Mouse (Mus musculus): ENCODE data around the gene Cacng2.

Gene Cacng2

DNA sequence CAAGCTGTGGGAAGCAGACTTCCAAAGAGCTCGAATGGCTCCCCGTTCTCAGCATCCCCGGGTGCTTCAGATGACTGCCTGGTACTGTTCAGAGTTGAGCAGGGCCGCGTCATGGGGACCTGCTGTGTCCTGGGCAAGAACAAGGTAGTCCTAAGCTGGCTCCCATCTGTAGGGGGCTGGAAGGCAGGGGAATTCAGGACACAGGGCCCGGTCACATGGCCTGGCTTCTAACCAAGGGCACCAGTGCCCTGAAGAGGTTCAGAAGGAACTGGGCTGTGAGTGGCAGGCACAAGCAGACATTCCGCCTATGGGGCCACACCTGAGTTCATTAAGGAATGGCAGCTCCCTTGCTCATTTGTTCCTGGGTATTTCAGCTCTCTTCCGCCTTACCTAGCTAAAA, 37.7 kb downstream of the Cacng2 start:
- no peak for DNase-seq (ENCODE audit: low read depth, low spot score)

DNA sequence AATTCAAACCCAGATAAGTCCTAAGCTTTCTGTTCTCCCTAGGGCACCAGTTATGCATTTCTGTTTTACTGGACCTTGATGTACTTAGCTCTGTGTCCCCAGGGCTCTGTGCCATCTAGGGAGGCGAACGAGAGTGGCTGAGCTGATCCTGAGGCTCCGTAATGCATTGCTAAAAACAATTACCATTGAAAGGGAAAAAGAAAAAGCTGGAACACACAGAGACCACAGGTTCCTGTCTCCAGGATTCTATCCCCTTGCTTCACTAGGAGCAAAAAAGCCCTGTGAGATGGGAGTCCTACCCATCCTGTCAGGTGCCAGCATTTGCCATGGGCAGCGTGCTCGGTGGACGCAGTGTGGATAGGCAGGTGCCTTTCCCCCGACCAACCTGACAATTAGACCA, 38.4 kb downstream of the Cacng2 start:
- DNase-seq (ENCODE audit: low read depth, low spot score) = no peak

DNA sequence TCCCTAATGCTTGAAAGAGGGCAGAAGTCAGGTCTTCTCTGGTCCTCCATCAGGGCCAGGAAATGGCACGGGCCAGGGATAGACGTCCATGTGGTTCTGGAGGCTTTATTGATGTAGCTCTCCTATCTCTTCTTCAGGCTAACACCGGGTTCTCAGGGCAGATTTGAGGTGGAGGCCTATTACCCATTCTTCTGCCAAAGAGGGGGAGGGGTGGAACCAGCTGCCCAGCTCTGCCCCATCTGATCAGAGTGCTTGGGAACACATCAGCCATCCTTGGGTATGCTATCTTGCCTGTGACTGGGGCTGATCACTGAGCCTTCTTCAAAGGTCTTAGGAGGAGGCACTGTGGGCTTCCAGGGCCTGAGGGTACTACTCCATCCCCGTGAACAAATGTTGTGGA, 39.5 kb downstream of the Cacng2 start:
- no peak for DNase-seq (ENCODE audit: low read depth, low spot score)

DNA sequence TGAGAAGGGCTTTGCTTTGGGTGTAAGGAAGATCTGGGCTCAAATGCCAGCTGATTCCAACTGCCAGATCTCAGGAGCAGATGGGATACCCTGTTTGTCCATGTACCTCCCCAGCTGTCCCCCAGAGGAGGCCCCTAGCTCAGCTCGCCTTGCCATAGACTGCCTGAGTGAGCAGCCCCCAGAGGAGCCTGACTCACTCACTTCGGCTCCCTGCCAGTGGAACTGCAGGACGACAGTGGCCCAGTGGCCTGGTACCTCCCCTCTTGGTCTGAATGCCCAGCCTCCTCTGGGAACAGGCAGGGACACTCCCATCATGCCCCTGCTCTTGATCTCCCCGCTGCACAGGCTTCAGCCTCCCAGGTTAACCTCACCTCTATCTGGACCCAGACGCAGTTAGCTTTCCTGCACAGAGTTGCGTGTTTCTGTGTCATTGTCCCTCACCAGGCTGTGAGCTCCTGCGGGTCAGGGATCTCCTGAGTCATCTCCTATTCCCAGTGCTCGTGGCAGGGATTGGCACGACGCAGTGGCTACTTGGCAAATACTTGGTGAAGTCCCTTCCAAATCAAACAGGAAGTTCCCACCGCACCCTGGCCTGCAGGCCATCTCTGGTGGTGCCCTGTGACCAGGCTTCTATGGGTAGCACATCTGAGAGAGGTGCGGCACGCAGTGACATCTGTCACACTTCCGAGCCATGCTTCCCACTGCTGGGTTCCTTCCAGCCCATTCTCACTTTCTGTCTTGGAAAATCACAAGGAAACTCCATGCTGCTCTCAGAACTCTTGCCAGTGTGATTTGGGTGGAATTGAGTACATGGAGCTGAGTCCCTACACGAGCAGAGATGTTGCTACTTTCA, 40.8 kb downstream of the Cacng2 start:
- no peak for DNase-seq (ENCODE audit: low read depth, low spot score)

DNA sequence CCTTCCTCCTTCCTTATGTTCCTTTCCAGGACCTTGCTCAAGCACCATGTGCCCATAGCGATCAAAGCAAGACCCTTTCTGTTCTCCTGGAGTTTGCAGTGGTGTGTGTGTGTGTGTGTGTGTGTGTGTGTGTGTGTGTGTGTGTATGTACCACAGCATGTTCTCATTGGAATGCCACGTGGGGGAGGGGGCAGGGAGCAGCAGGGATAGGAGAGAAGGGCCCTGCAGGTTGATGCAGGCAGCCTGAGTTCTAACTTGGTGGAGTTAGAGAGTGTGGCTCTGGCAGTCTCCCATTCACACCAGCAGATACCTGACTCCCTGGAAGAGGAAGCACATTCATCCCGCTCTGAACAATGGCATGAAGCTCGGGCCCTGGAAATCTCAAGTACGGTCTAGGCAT, 41.6 kb downstream of the Cacng2 start:
- DNase-seq (ENCODE audit: low read depth, low spot score) = no peak

DNA sequence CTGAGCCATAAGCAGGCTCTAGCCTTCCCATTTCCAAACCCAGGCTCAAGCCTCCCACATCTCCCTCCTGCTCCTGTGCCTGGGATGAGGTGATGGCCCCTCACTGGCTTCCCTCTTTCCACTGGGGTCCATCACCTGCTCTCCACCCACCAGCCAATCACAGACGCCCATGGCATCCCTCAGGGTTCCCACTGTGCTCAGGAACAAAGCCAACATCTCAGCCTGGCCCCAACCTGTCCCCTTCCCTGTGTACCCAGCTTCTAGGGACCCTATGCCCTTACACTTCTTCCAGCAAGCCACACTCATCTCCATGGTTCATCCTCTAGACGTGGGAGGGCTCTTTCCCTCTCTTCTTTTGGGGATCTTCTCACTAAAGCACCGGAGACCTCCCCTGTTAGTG, 43.9 kb downstream of the Cacng2 start:
- DNase-seq (ENCODE audit: low read depth, low spot score) = no peak

DNA sequence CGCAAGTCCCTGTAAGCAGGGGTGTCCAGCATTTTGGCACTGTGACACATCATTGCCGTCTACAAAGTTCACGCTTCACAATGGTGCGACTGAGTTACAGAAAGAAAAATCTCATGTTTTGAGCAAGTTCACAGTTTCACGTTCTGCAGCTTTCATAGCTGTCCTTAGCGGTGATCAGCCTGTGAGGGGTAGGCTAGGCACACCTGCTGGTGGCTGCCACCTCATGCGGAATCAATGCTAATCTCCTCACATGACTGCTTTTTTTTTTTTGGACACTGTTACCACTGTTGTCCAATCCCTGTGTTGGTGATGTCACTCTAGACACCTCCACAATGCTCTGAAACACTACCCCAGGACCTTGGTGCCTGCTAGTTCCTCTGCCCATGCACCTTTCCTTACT, 46.7 kb downstream of the Cacng2 start:
- no peak for DNase-seq (ENCODE audit: low read depth, low spot score)

DNA sequence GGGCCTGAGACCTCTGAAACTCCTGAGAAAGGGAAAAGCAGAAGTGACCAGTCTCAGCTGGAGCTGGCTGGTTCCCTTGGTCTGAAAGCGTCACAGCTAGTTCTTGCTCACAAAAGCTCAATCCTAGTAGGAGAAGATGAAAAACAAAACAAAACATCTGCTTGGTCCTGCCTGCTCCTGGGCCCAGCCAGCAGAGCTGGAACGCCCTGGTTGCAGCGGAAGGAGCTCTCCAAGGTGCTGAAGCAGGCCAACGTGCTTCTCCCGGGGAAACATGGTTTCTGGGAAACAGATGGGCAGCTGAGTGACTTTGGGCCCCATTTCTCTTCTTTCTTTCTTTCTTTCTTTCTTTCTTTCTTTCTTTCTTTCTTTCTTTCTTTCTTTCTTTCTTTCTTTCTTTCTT, 53.4 kb downstream of the Cacng2 start:
- DNase-seq (ENCODE audit: low read depth, low spot score) = no peak

DNA sequence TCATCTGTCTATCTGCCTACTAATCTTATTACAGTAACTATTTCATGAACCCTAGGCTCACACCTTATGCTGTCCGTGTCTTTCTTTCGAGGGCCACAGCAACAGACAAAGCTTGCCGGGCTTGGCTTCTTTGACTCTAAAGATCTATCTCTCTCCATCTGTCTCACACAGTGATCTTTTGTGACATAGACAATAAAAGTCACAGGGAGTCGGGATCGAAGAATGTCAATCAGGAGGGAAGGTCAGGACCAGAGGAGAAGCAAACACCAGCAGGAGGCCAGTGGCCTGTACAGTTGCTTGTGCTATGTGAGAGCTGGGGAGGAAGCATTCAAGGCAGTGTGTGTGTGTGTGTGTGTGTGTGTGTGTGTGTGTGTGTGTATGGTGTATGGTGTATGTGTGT, 54.3 kb downstream of the Cacng2 start:
- DNase-seq (ENCODE audit: low read depth, low spot score) = no peak

DNA sequence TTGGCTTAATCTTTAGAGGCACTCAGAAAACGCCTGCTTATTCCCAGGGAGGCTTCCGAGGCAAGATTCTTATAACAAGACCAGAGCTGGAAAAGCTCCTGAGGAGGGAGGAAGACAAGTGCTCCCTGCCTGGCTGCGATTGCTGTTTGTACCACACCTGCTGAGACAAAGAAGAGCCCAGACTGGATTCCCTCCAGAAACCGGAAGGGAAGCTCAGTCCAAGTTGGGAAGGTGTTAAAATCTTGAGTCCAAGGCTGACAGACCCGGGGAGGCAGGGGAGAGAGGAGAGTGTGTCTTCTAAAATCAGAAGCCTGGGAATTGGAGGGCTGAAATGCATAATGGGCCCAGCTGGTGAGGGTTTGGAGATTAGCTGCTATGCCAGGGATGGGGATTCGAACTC, 55.5 kb downstream of the Cacng2 start:
- DNase-seq (ENCODE audit: low read depth, low spot score) = peak; percentile 28

DNA sequence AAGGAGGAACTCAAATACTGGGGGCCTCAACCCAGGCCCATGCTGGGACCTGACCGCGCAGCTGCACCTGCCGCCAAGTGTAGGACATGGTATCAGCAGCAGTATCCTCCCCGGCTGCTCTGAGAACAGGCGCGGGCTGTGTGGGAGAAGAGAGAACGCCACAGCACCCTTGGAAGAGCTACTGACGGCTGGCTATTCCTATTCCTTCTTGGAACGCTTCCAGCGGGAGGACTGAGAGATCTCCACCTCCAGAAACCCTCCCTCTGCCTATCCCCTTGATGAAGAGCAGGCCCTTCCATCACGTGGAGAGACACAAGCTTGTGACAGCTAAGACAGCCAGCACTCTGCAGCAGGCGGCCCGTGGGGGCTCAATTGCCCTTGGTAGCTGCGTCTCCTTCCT, 57.4 kb downstream of the Cacng2 start:
- DNase-seq (ENCODE audit: low read depth, low spot score) = no peak

DNA sequence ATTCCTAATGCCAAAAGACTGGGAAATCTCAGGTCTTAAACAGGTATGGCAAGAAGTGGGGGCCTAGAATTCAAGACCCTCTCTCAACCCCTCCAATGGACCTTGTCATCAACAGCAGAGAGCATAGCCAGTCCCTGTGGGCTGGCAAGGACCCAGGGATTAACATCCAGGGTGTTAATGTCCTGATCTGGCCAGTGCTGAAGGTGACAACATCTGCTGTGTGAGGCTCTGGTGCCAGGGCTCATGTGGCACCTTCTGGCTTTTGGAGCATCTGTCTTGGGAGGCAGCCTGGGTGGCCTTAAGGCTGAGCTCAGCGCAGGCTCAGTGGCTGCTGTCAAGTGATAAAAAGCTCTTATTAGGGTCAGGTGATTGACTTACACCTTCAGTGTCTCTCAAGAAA, 62.9 kb downstream of the Cacng2 start:
- no peak for DNase-seq (ENCODE audit: low read depth, low spot score)

DNA sequence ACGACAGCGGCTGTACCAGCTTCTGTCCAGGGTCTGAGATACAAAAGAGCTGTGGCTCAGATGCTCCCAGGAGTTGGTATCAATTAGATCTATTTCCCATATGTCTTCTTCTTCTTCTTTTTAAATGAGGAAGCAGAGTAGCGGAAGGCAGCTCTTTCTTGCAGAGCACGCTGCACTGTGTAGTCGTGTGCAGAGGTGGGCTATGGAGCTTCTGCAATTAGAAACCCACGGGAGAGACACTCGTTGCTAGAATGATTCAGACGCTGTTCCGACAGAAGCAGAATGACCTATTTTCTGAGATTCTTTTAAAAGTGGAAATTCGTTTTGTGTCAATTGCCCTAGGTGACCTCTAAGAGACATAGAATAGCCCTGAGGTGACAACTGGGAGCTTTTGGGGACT, 69.1 kb downstream of the Cacng2 start:
- DNase-seq (ENCODE audit: low read depth, low spot score) = no peak

DNA sequence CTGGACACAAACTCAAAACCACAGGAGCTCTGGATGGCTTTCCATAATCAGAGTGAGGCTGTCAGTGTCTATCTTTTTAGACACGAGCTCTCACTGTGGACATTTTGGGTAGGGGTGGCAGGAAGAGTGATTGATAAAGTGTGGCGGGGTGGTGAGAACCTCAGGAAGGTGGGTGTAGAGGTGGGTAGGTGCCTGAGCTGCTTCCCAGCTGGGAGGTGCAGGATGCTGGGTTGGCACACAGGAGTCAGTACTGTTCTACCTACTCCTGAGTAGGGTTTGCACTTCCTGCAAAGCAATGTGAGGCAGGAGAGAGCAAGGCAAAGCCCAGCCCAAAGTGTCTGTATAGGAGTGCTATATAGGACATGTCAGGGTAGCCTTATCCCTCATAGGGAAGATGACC, 69.9 kb downstream of the Cacng2 start:
- no peak for DNase-seq (ENCODE audit: low read depth, low spot score)

DNA sequence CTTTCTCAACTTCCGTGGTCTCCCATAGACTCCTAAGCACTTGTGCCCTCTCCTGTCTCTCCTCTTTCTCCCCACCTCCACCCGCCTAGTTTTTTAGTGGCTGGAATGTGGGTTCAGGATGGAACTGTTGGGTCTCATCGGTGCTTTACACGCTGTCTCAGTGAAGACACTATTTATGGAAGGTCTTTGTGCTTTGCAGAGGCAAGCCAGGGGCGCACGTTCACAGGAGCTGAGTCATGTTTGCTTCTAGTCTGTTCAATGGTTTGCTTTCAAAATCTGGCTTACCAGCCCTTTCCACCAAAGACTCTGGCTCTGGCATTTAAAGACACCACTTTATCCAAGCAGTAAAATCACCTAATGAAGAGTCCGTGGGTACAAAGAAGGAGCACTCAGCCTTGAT, 74.0 kb downstream of the Cacng2 start:
- DNase-seq (ENCODE audit: low read depth, low spot score) = no peak

DNA sequence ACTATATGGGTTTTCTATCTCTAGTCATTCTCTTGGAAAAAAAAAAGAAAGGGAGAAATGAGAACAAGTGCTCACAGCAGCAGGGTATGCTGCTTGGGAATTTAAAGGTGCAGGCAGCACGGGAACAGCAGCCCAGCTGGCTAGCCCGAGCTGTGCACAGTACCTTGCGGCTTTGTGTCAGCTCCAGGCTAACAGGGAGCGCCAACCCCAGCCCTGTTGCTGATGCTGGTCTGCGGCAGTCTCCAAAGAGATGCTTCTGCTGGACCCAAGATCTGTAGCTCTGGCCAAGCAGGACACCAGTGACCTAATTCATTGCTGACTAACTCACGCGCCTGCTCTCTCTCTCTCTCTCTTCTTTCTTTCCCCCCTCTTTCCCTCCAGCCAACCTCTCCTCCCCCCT, 74.5 kb downstream of the Cacng2 start:
- no peak for DNase-seq (ENCODE audit: low read depth, low spot score)

DNA sequence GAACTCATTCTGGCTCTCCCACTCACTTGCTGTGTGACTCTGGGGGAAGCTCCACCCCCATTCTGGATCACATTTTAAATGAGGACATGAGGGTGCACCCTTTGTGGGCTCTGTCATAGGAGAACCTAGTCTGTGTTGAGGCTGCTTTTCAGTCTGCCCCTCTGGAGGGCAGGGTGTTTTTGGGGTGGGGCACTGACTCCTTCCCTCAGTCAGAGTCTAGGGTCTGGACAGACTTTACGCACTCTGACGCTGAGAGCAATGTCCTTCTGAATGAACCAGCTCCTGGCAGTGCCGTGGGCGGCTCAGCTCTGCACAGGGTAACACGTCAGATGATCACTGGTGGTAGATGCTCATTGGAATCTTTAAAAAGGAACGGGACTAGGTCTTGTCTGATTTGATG, 75.0 kb downstream of the Cacng2 start:
- DNase-seq (ENCODE audit: low read depth, low spot score) = no peak

DNA sequence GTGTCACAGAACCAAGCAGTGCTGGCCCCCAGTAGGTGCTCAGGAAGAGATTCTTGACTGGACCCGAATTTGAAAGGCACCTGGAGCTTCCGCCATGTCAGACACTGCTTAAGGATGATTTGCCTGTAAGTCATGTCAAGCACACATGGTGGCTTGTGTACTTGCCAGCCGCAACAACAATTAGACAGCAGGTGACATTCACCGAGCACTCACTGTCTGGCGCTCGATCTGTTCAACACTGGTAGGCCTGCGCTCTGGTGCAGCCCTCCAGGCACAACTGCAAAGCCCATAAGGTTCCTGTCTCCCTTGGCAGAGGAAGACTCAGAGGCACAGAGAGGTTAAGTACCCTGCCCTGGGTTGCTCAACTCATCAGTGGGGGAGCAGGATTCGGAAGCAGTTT, 77.1 kb downstream of the Cacng2 start:
- DNase-seq (ENCODE audit: low read depth, low spot score) = no peak

DNA sequence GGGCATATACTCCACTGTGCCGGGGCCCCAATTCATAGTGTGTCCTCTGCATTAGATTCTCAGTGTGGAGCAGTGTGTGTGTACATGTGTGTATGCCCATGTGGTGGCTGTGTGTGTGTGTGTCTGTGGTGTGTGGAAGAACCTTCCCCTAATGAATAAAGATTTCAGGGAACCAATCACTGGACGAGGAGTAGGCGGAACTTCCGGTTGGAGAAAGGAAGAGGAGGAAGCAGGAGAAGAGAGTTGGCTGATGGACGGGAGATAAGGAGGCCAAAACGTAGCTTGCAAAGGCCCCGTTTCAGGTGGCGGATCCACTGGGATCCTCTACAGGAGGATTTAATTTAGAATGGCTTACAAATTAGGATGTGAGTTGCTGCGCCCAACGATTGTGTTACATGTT, 82.2 kb downstream of the Cacng2 start:
- DNase-seq (ENCODE audit: low read depth, low spot score) = no peak

DNA sequence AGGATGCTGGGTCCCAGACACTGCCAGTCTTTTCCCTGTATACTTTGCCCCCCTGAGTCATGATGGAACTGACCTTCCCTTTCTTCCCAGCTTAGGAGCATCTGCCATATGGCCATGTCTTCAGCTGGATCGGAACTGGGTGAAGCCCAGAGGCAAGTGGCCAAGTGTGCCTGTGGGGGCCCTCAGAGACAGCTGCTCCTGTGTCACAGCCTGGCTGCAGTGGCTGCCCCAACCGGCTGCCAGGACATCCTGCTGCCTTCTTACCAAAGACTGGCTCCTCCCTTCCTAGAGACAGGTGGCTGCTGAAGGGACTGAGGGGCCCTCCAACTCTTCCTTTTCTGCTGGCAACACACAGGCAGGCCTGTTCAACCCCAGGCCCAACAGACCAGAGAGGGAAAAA, 83.2 kb downstream of the Cacng2 start:
- no peak for DNase-seq (ENCODE audit: low read depth, low spot score)

DNA sequence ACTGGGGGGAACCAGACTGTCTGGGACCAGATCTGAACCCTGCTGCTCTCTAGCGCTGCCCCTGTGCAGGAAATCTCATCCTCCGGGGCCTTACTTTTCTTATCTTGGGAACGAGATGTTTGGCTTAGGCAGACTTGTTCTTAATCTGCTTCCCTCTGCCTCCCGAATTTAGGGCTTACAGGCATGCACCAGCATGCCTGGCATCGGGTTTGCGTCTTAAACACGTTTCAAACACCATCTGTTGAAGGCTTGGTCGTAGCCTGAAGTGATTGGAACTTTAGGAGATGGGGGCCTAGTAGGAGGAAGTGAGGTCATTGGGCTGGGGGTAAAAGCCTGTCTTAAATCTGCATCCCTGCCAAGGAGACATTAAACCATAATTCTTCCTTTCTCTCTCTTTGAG, 89.9 kb downstream of the Cacng2 start:
- no peak for DNase-seq (ENCODE audit: low read depth, low spot score)

DNA sequence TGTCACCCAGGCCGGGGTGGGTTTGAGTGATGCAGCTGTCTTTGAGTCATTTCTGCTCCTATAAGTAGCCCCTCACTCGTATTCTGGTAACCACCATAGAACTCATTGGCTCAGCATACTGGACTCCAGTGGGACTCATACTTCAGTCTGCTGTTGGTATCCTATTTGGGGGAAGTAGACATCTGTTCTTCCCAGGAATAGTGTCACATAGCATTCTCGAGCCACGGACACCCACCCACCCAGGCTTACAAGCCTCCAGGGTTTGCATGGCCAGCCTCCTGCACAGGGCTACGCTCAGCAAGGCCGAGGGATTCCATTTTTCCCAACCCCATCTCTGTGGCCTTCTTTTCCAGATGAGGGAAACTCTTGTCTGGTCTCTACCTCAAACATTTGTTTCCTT, 93.3 kb downstream of the Cacng2 start:
- DNase-seq (ENCODE audit: low read depth, low spot score) = no peak

DNA sequence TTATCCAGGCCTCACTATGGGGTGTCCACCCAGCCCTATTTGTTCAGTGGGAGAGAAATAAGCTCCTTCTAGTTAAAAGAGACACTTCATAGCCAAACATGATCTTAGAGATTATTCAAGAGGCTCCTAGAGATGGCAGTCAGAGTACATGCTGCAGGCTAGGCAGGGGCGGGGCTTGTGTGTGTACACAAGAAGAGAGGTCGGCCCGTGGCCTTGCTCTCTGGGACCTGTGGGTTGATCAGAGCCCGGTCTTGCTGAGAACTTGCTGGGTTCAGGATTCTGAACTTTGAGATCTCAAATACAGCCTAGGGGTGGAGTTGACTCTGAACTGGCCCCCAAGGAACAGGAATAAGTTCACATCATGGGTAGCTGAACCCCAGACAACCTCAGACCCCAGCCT, 95.6 kb downstream of the Cacng2 start:
- no peak for DNase-seq (ENCODE audit: low read depth, low spot score)

DNA sequence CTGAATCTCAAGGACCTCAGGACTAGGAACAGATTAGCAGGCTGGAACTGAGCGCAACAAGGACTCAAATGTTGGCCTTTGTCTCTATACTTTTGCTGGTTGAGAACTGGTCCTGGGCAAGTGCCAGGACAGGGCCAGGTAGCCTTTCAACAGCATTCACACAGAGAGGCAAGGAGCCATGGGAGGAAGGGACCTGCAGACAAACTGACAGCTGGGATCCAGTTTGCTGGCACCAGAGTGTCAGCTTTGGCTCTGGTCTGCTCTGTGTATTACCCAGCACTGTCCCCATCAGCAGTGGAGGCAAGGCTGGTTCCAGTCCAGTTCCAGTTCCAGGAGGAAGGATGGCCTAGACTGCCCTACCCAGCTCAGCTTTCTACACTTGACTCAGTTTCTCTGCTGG, 105.8 kb downstream of the Cacng2 start:
- DNase-seq (ENCODE audit: low read depth, low spot score) = no peak

Data from brain, embryonic 18.5 days (tissue).